Mouse (Mus musculus) forebrain, embryonic 13.5 days (tissue): ENCODE results near the gene Acot4. TPM values are rescaled to one million over a fixed set of nuclear protein-coding genes. Genes with fewer than 3 reads are reported as not detected.
"Not testable (repeated sequence)": the region's sequence is repeated elsewhere in the genome, so short reads cannot be mapped to it uniquely, and the experiment has no call there.

Experiments used
- ATAC-seq: fragments of 200-750 bp; cut with Nextera tagmentation; 2 replicates; pipeline ENCODE4 v1.8.0; 2017
- H3K27ac ChIP-seq: fragments of 300-500 bp; sonication (generic); 2 replicates; pipeline ENCODE4 v1.5.1; 2015; ENCODE audit warnings: inconsistent platforms, mild to moderate bottlenecking, moderate library complexity
- H3K27me3 ChIP-seq: fragments of 300-500 bp; sonication (generic); 2 replicates; pipeline ENCODE4 v1.6.1; 2015; ENCODE audit warnings: mild to moderate bottlenecking, inconsistent platforms
- H3K36me3 ChIP-seq: fragments of 300-500 bp; sonication (generic); 2 replicates; pipeline ENCODE4 v1.6.1; 2015; ENCODE audit warnings: mild to moderate bottlenecking, inconsistent platforms; ENCODE audit not compliant: poor library complexity, severe bottlenecking
- H3K4me1 ChIP-seq: fragments of 300-500 bp; sonication (generic); 2 replicates; pipeline ENCODE4 v1.6.1; 2015; ENCODE audit warnings: inconsistent platforms
- H3K4me2 ChIP-seq: fragments of 300-500 bp; sonication (generic); 2 replicates; pipeline ENCODE4 v1.6.1; 2015; ENCODE audit warnings: inconsistent platforms, mild to moderate bottlenecking, moderate library complexity
- H3K4me3 ChIP-seq: fragments of 300-500 bp; sonication (generic); 2 replicates; pipeline ENCODE4 v1.5.1; 2015; ENCODE audit warnings: mild to moderate bottlenecking, inconsistent platforms
- H3K9ac ChIP-seq: fragments of 300-500 bp; sonication (generic); 2 replicates; pipeline ENCODE4 v1.6.1; 2015; ENCODE audit warnings: mild to moderate bottlenecking, inconsistent platforms
- H3K9me3 ChIP-seq: fragments of 300-500 bp; sonication (generic); replicated peaks from 2 replicates; pipeline ENCODE4 v1.6.1; 2016; ENCODE audit warnings: inconsistent platforms
- WGBS: fragments of 180-500 bp; shearing (Covaris S2); methylation state at CpG from one replicate; pipeline ENCODE4 v1.1.7; 2015; 5-methylcytosine and 5-hydroxymethylcytosine counted together
- polyA plus RNA-seq: library from polyadenylated mRNA; unstranded; fragments of >200 nt; fragmentation: Nextera tagmentation; extraction: Ambion mirVana; gene quantifications from 2 replicates; pipeline ENCODE4 v1.2.1, GENCODE M21; 2015

Acot4 gene
- polyA plus RNA-seq, 1 experiment from 2014 or later = 0.09 TPM

DNA sequence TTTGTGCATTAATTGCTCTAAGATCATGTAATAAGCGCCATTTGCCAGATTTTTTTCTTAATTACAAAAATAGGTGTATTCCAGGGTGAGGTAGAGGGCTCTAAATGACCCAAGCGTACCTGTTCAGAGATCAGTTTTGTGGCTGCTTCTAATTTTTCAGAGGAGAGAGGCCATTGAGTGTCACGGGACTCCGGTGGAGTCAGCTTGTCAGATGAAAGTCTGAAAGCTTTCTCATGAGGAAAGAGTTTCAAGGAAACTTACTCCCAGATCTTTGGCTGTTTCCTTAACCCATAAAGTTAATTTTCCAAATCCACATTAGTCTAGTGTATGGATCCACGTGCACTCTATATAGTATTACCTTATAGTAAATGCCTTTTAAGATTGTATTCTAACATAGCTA lies 56.5 kb downstream of the Acot4 start:
- 89% methylated on average over 5 of the region's 5 CpGs for WGBS

More for the DNA sequence above, 56.5 kb downstream of the Acot4 start:
- H3K9ac ChIP-seq, H3K27me3 ChIP-seq, ATAC-seq, H3K36me3 ChIP-seq, H3K4me2 ChIP-seq, H3K27ac ChIP-seq, H3K4me1 ChIP-seq, H3K4me3 ChIP-seq: not testable (repeated sequence)
- H3K9me3 ChIP-seq = peaks cover 20% of the 10 kb centered on the region

Other genes with a start within 250 kb of the Acot4 start
- gene Numb, start 116.4 kb upstream of the Acot4 start, polyA plus RNA-seq = 23.2 and 26.2 TPM in 2 replicates
- 8.6 and 9.4 TPM in 2 replicates for gene Riox1, start 87.8 kb upstream of the Acot4 start, polyA plus RNA-seq
- gene Heatr4, start 53.5 kb upstream of the Acot4 start, polyA plus RNA-seq = 0.05 TPM in 1 of 2 replicates, not detected in the other
- gene Acot2, start 50.5 kb upstream of the Acot4 start, polyA plus RNA-seq = 9.9 and 11.1 TPM in 2 replicates
- 54.0 and 56.5 TPM in 2 replicates for gene Acot1, start 28.9 kb upstream of the Acot4 start, polyA plus RNA-seq
- gene Gm49366, start 556 bp downstream of the Acot4 start, polyA plus RNA-seq = not detected in 2 replicates
- 0.70 and 0.79 TPM in 2 replicates for gene Acot3, start 13.8 kb downstream of the Acot4 start, polyA plus RNA-seq
- gene Acot5, start 30.9 kb downstream of the Acot4 start, polyA plus RNA-seq = not detected in 2 replicates
- 0.84 and 0.99 TPM in 2 replicates for gene Acot6, start 62.3 kb downstream of the Acot4 start, polyA plus RNA-seq
- 9.2 and 11.0 TPM in 2 replicates for gene Dnal1, start 76.0 kb downstream of the Acot4 start, polyA plus RNA-seq
- gene Pnma1, start 110.1 kb downstream of the Acot4 start, polyA plus RNA-seq = 3.6 and 4.3 TPM in 2 replicates
- gene Elmsan1, start 180.5 kb downstream of the Acot4 start, polyA plus RNA-seq = 5.0 and 5.6 TPM in 2 replicates
- 13.3 and 16.7 TPM in 2 replicates for gene Ptgr2, start 246.9 kb downstream of the Acot4 start, polyA plus RNA-seq